Mouse (Mus musculus): ENCODE measurements around the gene Rhoc. TPM values are rescaled to one million over a fixed set of nuclear protein-coding genes. Genes with fewer than 3 reads are reported as not detected.

The Rhoc gene
- polyA plus RNA-seq, 1 experiment from 2014 or later = 102 TPM

DNA sequence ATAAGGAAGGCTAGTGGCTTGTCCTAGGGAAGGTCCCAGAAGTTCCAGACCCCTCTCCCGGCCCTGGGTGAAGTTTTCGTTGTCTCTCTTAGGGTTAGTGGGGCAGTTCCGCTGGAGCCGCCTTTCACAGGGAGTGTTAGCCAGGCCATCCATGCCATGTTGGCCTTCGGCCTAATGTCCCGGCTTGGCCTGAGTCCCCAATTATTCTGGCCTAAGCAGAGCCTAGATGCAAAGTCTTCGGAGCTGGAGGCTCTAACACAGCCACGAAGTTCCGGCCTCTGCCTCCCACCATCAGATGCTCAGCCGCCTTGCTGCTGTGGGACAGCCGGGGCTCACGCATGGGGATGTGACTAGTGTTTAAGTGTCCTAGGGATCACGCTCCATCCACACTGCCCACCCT is 1.6 kb downstream of the Rhoc start:
- WGBS = 37% methylated on average over 13 of the region's 13 CpGs

DNA sequence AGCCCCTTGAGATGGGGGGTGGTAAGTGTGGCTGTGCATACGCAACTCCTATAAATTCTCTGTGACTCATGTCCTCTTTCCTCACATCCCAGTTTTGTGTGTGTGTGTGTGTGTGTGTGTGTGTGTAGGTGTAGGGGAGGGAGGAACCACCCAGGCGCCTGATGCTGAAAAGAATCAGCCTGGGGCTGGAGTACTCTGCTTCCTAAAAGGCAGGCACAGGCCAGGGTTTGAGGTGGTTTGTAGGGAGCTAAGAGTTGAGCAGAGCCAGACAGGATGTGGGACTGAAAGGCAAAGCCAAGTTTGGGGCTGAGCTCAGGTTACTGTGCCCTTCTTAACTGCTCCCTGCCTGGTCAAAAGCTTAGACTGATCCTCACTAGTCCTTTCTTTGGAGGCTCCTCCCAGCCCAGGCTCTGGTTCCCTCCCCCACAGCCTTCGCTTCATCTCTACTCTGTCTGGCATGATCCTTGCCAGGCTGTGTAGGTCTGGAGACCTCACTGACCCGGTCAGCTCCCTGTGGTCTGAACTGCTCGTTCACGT is 2.3 kb downstream of the Rhoc start:
- peak overlapping the region; percentile 65 for H3K9ac ChIP-seq
- peak overlapping the region; percentile 93 for H3K4me2 ChIP-seq (replicated peaks)
- WGBS = 32% methylated on average over 6 of the region's 6 CpGs
- H3K4me3 ChIP-seq = peak overlapping the region; percentile 57; the same call in 1 of the 2 replicates
- H3K27ac ChIP-seq = no peak overlapping the region
- 0 out of 2 replicates have a peak, but pooled peaks cover 3% of the 10 kb centered on the region for H3K36me3 ChIP-seq
- peaks cover 52% of the 10 kb centered on the region for H3K4me1 ChIP-seq
- ATAC-seq (ENCODE audit: low FRiP score, low read depth) = no peak
- H3K27me3 ChIP-seq (replicated peaks) = peaks cover 5% of the 10 kb centered on the region; the same call in 1 of the 2 replicates
- H3K9me3 ChIP-seq = no peaks in the 10 kb centered on the region

More for the DNA sequence above, 1.6 kb downstream of the Rhoc start:
- Histone ChIP-seq H3K9me3 (no peaks in the 10 kb centered on the region), H3K27ac (no peak overlapping the region), H3K9ac (peak overlapping the region; percentile 65), H3K4me2 (replicated peaks) (peak overlapping the region; percentile 93), H3K4me3 (peak overlapping the region; percentile 57), H3K36me3 (no peaks in the 10 kb centered on the region), H3K4me1 (peaks cover 46% of the 10 kb centered on the region), H3K27me3 (replicated peaks) (peaks cover 10% of the 10 kb centered on the region)
- no peak for ATAC-seq (ENCODE audit: low FRiP score, low read depth)

DNA sequence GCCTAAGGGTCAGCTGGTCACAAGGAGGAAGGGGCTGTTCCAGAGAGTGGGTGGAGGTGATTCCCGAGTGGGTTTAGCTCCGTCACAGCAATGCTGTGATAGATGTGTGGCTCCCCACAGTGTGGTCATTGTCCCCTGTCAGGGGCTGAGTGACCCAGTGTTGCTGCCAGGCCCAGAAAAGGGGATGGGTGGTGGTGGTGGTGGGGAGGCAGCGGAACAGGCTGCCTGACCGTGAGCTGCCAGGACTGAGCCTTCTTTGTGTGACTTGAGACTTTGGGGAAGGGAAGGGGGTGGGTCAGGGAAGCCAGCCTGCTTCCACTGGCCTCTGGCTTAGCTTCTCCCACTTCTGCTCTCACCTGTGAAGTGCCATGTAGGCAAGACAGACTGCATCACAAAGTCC is 2.8 kb downstream of the Rhoc start:
- Histone ChIP-seq H3K9ac (peak overlapping the region; percentile 65), H3K27me3 (replicated peaks) (peaks cover 5% of the 10 kb centered on the region; the same call in 1 of the 2 replicates), H3K9me3 (no peaks in the 10 kb centered on the region), H3K27ac (no peak overlapping the region), H3K4me3 (peak overlapping the region; percentile 57; the same call in 1 of the 2 replicates), H3K36me3 (0 out of 2 replicates have a peak, but pooled peaks cover 8% of the 10 kb centered on the region), H3K4me1 (peaks cover 54% of the 10 kb centered on the region), H3K4me2 (replicated peaks) (peak overlapping the region; percentile 93)
- WGBS = 21% methylated on average over 4 of the region's 4 CpGs
- no peak for ATAC-seq (ENCODE audit: low FRiP score, low read depth)

DNA sequence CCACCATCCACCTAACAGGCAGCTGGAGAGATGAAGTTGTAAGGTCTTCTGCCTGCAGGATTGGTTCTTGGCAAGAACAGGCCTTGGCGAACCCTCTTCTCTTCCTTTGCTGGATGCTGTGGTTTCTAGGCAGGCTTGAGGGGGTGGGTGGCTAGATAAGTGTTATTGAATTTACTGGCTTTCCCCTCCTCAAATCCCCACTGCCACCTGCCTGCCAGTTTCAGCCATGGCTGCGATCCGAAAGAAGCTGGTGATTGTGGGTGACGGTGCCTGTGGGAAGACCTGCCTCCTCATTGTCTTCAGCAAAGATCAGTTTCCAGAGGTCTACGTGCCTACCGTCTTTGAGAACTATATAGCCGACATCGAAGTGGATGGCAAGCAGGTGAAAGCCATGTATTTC is 3.5 kb downstream of the Rhoc start:
- H3K27me3 ChIP-seq (replicated peaks) = peaks cover 5% of the 10 kb centered on the region; the same call in 1 of the 2 replicates
- no peaks in the 10 kb centered on the region for H3K9me3 ChIP-seq
- peaks cover 54% of the 10 kb centered on the region for H3K4me1 ChIP-seq
- H3K4me3 ChIP-seq = no peak overlapping the region
- no peak for ATAC-seq (ENCODE audit: low FRiP score, low read depth)
- WGBS = 93% methylated on average over 8 of the region's 8 CpGs
- 0 out of 2 replicates have a peak, but pooled peaks cover 8% of the 10 kb centered on the region for H3K36me3 ChIP-seq
- no peak overlapping the region for H3K4me2 ChIP-seq (replicated peaks)
- no peak overlapping the region for H3K9ac ChIP-seq
- H3K27ac ChIP-seq = no peak overlapping the region

DNA sequence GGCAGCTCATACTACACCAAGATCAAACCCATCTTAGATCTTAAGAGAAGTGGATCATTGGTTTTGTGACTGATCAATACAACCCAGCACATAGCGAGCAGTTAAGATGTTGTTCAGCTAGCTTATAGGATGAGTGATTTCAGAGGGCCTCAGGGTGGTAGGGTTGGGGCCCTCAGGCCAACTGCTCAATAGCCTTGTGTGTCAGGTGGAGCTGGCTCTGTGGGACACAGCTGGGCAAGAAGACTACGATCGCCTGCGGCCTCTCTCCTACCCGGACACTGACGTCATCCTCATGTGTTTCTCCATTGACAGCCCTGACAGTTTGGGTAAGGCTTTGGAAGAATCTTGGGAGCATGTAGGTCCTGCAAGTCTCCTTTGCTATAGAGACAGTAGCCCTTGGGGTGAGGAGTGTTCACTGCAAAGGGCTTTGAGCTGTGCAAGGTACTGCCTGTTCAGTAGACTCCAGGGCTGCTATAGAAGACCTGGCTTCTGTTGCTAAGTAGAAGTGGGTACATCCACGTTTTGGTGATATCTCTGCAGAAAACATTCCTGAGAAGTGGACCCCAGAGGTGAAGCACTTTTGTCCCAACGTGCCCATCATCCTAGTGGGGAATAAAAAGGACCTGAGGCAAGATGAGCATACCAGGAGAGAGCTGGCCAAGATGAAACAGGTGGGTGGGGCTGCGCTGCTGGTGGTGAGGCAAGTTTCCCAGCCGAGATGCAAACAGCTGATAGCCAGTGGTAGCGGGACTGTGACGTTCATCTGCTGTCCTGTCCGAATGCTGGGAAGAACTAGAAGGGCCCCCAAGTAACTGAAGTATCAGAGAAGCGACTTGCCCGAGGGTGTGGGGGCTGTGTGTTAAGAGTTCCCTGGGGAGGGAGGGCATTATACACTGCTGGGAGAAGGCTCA is 4.4 kb downstream of the Rhoc start:
- H3K36me3 ChIP-seq = 0 out of 2 replicates have a peak, but pooled peaks cover 10% of the 10 kb centered on the region
- H3K4me2 ChIP-seq (replicated peaks) = no peak overlapping the region
- H3K4me1 ChIP-seq = peaks cover 54% of the 10 kb centered on the region
- H3K27ac ChIP-seq = no peak overlapping the region
- no peak overlapping the region for H3K4me3 ChIP-seq
- H3K27me3 ChIP-seq (replicated peaks) = peaks cover 3% of the 10 kb centered on the region; the same call in 1 of the 2 replicates
- no peak overlapping the region for H3K9ac ChIP-seq
- no peak for ATAC-seq (ENCODE audit: low FRiP score, low read depth)
- H3K9me3 ChIP-seq = no peaks in the 10 kb centered on the region
- WGBS = 73% methylated on average over 15 of the region's 15 CpGs

DNA sequence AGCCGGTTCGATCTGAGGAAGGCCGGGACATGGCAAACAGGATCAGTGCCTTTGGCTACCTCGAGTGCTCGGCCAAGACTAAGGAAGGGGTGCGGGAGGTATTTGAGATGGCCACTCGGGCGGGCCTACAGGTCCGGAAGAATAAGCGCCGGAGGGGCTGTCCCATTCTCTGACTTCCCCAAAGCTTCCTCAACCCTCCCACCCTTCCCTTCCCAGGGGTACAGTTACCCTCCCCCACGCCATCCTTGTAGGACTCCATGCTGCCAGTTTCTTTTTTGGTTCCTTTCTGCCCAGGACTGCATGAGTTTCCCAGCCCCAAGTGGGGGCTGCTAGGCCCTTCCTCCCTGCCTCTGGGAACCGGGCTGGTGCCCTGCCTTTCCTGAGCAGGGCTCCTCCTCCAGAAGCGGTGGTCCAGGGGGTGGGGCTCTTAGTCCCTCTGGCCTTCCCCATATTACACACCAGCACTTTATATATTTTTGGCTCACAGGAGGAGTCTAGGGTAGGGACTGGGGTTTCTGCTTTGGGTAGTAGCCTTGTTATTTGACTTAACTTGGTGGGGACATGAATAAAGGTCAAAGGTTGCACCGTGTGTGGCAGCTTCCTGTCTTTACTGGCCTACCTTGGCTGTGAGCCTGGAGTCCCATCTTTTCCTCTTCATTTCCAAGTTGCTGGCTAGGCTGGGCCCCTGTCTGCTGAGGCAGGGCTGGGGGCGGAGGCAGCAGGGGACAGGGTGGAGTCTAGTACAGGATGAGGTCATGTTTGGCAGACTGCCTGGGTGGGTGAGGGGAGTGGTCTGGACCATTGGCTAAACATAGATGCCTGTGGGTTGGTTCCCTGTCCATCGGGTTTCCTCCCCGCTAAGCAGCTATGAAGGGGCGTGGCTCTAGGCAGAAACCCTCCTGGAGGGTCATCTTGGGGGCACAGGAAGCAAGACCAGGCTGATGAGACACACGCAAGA is 6.0 kb downstream of the Rhoc start:
- WGBS = 50% methylated on average over 20 of the region's 20 CpGs
- Histone ChIP-seq H3K9ac (no peak overlapping the region), H3K9me3 (no peaks in the 10 kb centered on the region), H3K27ac (peak overlapping the region; percentile 29; the same call in 1 of the 2 replicates), H3K27me3 (replicated peaks) (no peaks in the 10 kb centered on the region), H3K4me2 (replicated peaks) (peak overlapping the region; percentile 17), H3K36me3 (peaks cover 12% of the 10 kb centered on the region; the same call in 1 of the 2 replicates), H3K4me1 (peaks cover 46% of the 10 kb centered on the region), H3K4me3 (no peak overlapping the region)
- ATAC-seq (ENCODE audit: low FRiP score, low read depth) = peak; percentile 93

DNA sequence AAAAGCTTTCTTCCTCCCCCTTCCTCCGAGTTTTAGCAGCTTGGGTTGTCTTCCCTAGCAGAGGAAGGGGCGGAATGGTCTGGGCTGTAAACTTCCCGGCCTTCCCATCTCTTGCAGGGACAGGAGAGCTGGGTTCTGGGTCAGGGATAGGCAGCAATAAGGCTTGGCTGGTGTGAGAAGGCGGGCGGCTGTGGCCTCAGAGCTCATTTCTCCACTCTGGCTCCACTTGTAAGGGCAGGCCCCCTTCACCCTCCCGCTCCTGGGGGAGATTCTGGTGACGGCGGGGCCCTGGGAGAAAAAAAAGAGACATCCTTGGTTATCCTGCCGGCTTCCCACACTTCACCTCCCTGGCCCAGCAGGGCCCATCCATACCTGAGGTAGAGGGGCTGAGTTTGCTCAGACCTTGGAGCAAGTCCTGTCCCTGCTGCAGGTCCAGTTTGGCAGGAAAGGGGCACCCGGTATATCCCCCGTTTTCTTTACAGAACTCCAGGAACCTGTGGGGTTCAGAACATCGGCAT is 6.8 kb downstream of the Rhoc start:
- Histone ChIP-seq H3K4me1 (peaks cover 38% of the 10 kb centered on the region), H3K4me3 (no peak overlapping the region), H3K9me3 (no peaks in the 10 kb centered on the region), H3K27ac (no peak overlapping the region), H3K9ac (no peak overlapping the region), H3K4me2 (replicated peaks) (peak overlapping the region; percentile 12; the same call in 1 of the 2 replicates), H3K27me3 (replicated peaks) (no peaks in the 10 kb centered on the region), H3K36me3 (peaks cover 14% of the 10 kb centered on the region; the same call in 1 of the 2 replicates)
- ATAC-seq (ENCODE audit: low FRiP score, low read depth) = no peak
- WGBS = 46% methylated on average over 12 of the region's 12 CpGs

DNA sequence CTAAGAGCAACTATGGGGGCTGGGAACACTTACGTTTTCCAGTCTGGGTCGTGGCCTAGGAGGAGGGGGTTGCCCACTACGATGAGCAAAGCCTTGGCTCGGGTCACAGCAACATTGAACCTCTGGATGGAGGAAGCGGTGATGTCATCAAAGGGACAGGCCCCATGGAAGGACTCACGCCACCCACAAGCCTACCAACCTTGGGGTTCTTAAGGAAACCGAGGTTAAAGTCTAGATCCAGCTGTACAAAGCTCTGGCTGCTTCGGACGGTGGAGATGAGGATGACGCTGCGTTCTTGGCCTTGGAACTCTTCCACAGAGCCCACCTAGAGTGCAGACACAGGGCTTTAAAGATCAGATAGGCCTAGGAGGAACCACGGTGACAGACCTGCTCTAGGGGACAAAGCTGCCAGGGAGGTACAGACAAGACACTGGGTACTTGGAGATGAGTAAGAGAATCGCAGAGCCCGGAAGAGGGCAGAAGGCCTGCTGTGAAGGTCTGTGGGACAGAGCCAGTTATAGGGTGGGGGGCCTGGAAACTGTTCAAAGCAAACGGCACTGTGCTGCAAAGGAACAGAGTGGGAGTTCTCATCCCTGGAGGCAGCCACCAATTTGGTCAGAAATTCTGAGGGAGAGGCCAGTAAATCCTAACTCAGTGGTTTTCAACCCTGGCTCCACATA is 7.6 kb downstream of the Rhoc start:
- peaks cover 21% of the 10 kb centered on the region for H3K36me3 ChIP-seq
- no peaks in the 10 kb centered on the region for H3K9me3 ChIP-seq
- no peak overlapping the region for H3K27ac ChIP-seq
- peaks cover 30% of the 10 kb centered on the region for H3K4me1 ChIP-seq
- H3K9ac ChIP-seq = no peak overlapping the region
- H3K4me2 ChIP-seq (replicated peaks) = no peak overlapping the region
- H3K27me3 ChIP-seq (replicated peaks) = no peaks in the 10 kb centered on the region
- 60% methylated on average over 15 of the region's 15 CpGs for WGBS
- H3K4me3 ChIP-seq = no peak overlapping the region
- ATAC-seq (ENCODE audit: low FRiP score, low read depth) = no peak

DNA sequence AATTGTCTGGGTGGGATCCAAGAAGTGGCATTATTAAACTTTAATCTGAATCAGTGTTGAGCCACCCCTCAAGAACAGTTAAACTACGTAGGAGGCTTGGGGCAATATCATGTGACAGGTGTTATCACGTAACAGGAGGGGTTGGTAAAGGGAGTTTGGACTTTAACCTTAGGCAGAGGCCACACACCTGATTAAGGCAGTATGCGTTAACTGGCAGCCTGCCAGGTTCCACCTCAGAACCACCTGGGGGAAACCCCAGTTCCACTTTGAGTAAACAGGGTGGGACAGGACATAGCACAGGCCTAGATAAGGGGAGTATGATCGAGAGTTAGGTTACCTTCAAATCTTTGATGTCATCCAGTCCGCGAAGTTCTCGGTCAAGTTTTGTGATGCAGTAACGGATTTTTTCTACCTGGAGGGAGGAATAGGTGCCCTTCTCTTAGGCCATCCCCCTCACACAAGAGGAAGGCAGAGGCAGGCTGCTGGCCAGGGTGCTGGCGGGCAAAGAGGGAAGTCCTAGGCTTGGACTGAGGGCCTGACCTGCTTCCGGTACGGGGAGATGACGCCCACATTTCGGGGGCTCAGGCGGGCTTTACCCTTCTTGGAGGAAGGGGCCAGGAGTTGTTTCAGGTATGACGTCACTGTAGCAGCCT is 8.4 kb downstream of the Rhoc start:
- Histone ChIP-seq H3K4me1 (peaks cover 24% of the 10 kb centered on the region), H3K4me3 (no peak overlapping the region), H3K4me2 (replicated peaks) (no peak overlapping the region), H3K36me3 (peaks cover 27% of the 10 kb centered on the region), H3K9ac (no peak overlapping the region), H3K27ac (no peak overlapping the region), H3K27me3 (replicated peaks) (no peaks in the 10 kb centered on the region), H3K9me3 (no peaks in the 10 kb centered on the region)
- WGBS = 87% methylated on average over 15 of the region's 15 CpGs
- no peak for ATAC-seq (ENCODE audit: low FRiP score, low read depth)

DNA sequence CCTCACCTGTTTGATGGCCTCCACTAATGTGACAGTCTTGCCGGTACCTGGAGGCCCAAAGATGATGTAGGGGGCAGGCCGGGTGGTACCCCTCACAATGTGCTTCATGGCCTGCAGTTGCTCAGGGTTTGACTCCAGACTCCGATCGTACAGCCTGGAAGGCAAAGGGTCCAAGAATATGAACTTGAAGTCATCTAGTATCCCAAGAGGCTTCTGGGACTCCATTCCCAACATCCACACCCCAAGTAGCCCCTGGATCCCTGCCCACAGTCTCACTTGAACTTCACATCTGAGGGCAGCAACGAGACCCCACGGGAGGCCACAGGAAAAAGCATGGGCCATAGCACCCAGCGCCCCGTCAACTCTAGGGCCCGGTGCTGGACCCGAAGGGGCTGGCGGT is 12.5 kb downstream of the Rhoc start:
- Histone ChIP-seq H3K9me3 (no peaks in the 10 kb centered on the region), H3K27me3 (replicated peaks) (no peaks in the 10 kb centered on the region), H3K27ac (no peak overlapping the region), H3K9ac (no peak overlapping the region), H3K36me3 (peaks cover 22% of the 10 kb centered on the region), H3K4me1 (no peaks in the 10 kb centered on the region; the same call in 1 of the 2 replicates), H3K4me2 (replicated peaks) (no peak overlapping the region), H3K4me3 (no peak overlapping the region)
- no peak for ATAC-seq (ENCODE audit: low FRiP score, low read depth)
- WGBS = 97% methylated on average over 11 of the region's 11 CpGs

DNA sequence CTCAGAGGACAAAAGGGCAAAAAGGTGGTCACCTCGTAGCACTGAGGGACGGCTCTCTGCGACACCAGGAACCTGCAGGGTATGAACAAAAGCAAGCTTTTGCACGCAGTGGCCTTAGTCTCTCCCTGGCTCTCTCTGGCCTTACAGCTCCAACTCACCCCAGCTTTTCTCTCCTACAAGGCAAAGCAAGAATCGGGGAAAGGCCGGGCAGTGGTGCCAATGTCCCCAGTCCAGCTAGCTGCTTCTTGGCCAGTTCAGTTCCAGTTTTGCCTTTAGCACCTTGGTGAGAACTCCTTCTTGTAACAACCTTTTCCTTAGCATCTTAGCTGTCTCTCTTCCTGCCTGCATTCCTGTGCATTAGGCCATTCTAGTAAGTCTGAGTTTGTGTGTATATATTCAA is 13.3 kb downstream of the Rhoc start:
- no peak overlapping the region for H3K27ac ChIP-seq
- H3K4me3 ChIP-seq = no peak overlapping the region
- peaks cover 19% of the 10 kb centered on the region for H3K36me3 ChIP-seq
- ATAC-seq (ENCODE audit: low FRiP score, low read depth) = no peak
- no peak overlapping the region for H3K9ac ChIP-seq
- WGBS = 91% methylated on average over 6 of the region's 6 CpGs
- no peaks in the 10 kb centered on the region for H3K9me3 ChIP-seq
- H3K4me1 ChIP-seq = no peaks in the 10 kb centered on the region
- H3K27me3 ChIP-seq (replicated peaks) = no peaks in the 10 kb centered on the region
- no peak overlapping the region for H3K4me2 ChIP-seq (replicated peaks)

Measured in neural tube, embryonic 12.5 days (tissue).